Mouse (Mus musculus) ovary, adult 2 months (tissue): ENCODE measurements around the gene Cts8. TPM values are rescaled to one million over a fixed set of nuclear protein-coding genes. Genes with fewer than 3 reads are reported as not detected.

Experiments
- polyA plus RNA-seq: library from polyadenylated mRNA; depleted of rRNA; stranded (reverse); fragments of >200 nt; gene quantifications from 2 replicates; pipeline ENCODE4 v1.2.3, GENCODE M21; 2012; rRNA removed

The Cts8 gene
- polyA plus RNA-seq = not detected in 2 replicates

GRCm38 (mm10) chr13:61255258-61255657 lies at the start of gene Cts8:
Cts8 (minus strand) TSS chr13:61255358.

GRCm38 (mm10) chr13:61288739-61289138 lies 33.6 kb upstream of the Cts8 start, which contains the start of gene Gm49398:
Gm49398 (minus strand) TSS chr13:61288839.

GRCm38 (mm10) chr13:61203310-61203709 lies 51.8 kb downstream of the Cts8 start, which contains the start of gene Cts6:
Cts6 (minus strand) TSS chr13:61203410.

Other genes starting within 250 kb of the Cts8 start
- not detected in 2 replicates for gene Ctsj, start 249.4 kb downstream of the Cts8 start, polyA plus RNA-seq
- gene Ctsq, start 214.7 kb downstream of the Cts8 start, polyA plus RNA-seq = not detected in 2 replicates
- gene Ctsr, start 91.1 kb downstream of the Cts8 start, polyA plus RNA-seq = not detected in 2 replicates
- gene Cts6, start 51.9 kb downstream of the Cts8 start, polyA plus RNA-seq = not detected in 2 replicates
- not detected in 2 replicates for gene Gm49398, start 33.5 kb upstream of the Cts8 start, polyA plus RNA-seq
- not detected in 2 replicates for gene Cts7, start 102.8 kb upstream of the Cts8 start, polyA plus RNA-seq